Comparison of ENCODE assay signal across 21 mouse cellular contexts in genomic region chr9:65785772-65786368, GRCm38 (mm10). TPM values are rescaled to one million over a fixed set of nuclear protein-coding genes. Genes with fewer than 3 reads are reported as not detected.
A peak's percentile ranks its signal among the peaks of the same experiment; 100 is the strongest.
DNase-seq lines count a peak whose midpoint lies in the region; ATAC-seq and TF ChIP-seq lines count a peak whose summit lies in the region.
"Had no signal": no experiment of that assay in that cellular context is flagged by ENCODE, and none has a peak within 500 bp of the region (broad histone marks: within the 10 kb centered on the region; RNA-seq: fewer than 3 reads in every experiment).

No protein-coding gene starts in this region.

- peaks cover 45% of the 10 kb centered on the region for H3K4me1 ChIP-seq in heart, embryonic 11.5 days (ENCODE audit: control insufficient read depth, insufficient read depth, low read length)
- H3K4me1 ChIP-seq in liver, postnatal 0 days (ENCODE audit: insufficient read depth), result peaks cover 29% of the 10 kb centered on the region
- H3K4me1 ChIP-seq in kidney, adult 2 months (ENCODE audit: control insufficient read depth, insufficient read depth, low read length), result peaks cover 21% of the 10 kb centered on the region

- H3K36me3 ChIP-seq in heart, embryonic 11.5 days (ENCODE audit: control insufficient read depth, insufficient read depth, low read length), result no peaks in the 10 kb centered on the region
- 0 out of 2 replicates have a peak, but pooled peaks cover 3% of the 10 kb centered on the region for H3K36me3 ChIP-seq in liver, postnatal 0 days (replicated peaks; ENCODE audit: insufficient read depth, low read length)
- H3K36me3 ChIP-seq in kidney, adult 2 months (ENCODE audit: control insufficient read depth, insufficient read depth, low read length), result no peaks in the 10 kb centered on the region
- H3K36me3 ChIP-seq: embryonic facial prominence, embryonic 15.5 days; forebrain, embryonic 12.5 days; heart, embryonic 15.5 days; hindbrain, embryonic 12.5 days; limb, embryonic 12.5 days; neural tube, embryonic 13.5 days had no signal

- peak overlapping the region; percentile 45 for H3K4me2 ChIP-seq in heart, embryonic 11.5 days
- no peak overlapping the region; the same call in 1 of the 2 replicates for H3K4me2 ChIP-seq in liver, postnatal 0 days (ENCODE audit: low read depth, low read length)
- H3K4me2 ChIP-seq: embryonic facial prominence, embryonic 15.5 days; forebrain, embryonic 12.5 days; hindbrain, embryonic 12.5 days; limb, embryonic 12.5 days; neural tube, embryonic 13.5 days had no signal

- no peaks in the 10 kb centered on the region for H3K27me3 ChIP-seq in heart, embryonic 11.5 days (ENCODE audit: control insufficient read depth, insufficient read depth, low read length)
- H3K27me3 ChIP-seq in liver, postnatal 0 days (ENCODE audit: insufficient read depth, low read length), result no peaks in the 10 kb centered on the region
- H3K27me3 ChIP-seq in kidney, adult 2 months (replicated peaks; ENCODE audit: control insufficient read depth, insufficient read depth, low read length), result no peaks in the 10 kb centered on the region
- H3K27me3 ChIP-seq: CH12.LX; embryonic facial prominence, embryonic 15.5 days; forebrain, embryonic 12.5 days; heart, embryonic 15.5 days; hindbrain, embryonic 12.5 days; limb, embryonic 12.5 days; neural tube, embryonic 13.5 days had no signal

- WGBS in heart, embryonic 11.5 days (ENCODE audit: insufficient replicate concordance), result 32% methylated on average over 4 of the region's 4 CpGs
- 32% methylated on average over 4 of the region's 4 CpGs for WGBS in liver, postnatal 0 days (ENCODE audit: insufficient replicate concordance)
- WGBS in kidney, adult 2 months, result 82% methylated on average over 4 of the region's 4 CpGs

- intact Hi-C loops in gastrocnemius, postnatal 36 days (cut with DNase I), result no loop called here

- no peak overlapping the region for H3K9ac ChIP-seq in heart, embryonic 11.5 days (ENCODE audit: low read depth, low read length)
- H3K9ac ChIP-seq in liver, postnatal 0 days (replicated peaks), result no peak overlapping the region
- H3K9ac ChIP-seq: embryonic facial prominence, embryonic 15.5 days; forebrain, embryonic 12.5 days; heart, embryonic 15.5 days; hindbrain, embryonic 12.5 days; limb, embryonic 12.5 days; neural tube, embryonic 13.5 days had no signal

- H3K27ac ChIP-seq in heart, embryonic 11.5 days (ENCODE audit: low read depth, low read length), result peak overlapping the region; percentile 22; the same call in 1 of the 2 replicates
- H3K27ac ChIP-seq in liver, postnatal 0 days (ENCODE audit: low read depth), result 0 out of 2 replicates have a peak overlapping the region, but pooled peaks have one; percentile 37
- no peak overlapping the region for H3K27ac ChIP-seq in kidney, adult 2 months (ENCODE audit: insufficient read depth, low read depth, low read length)
- H3K27ac ChIP-seq: embryonic facial prominence, embryonic 15.5 days; forebrain, embryonic 12.5 days; limb, embryonic 12.5 days had no signal

- peak; percentile 66 for TF ChIP-seq EP300 in liver, postnatal 0 days (IDR thresholded peaks at IDR 0.05; ENCODE audit: low read depth)

- TF ChIP-seq POLR2A in kidney, adult 2 months (IDR thresholded peaks at IDR 0.05; ENCODE audit: low read depth, low read length), result no peak

- H3K4me3 ChIP-seq in heart, embryonic 11.5 days (ENCODE audit: low read depth, low read length), result no peak overlapping the region
- H3K4me3 ChIP-seq in liver, postnatal 0 days (ENCODE audit: low read depth, low read length), result no peak overlapping the region
- no peak overlapping the region for H3K4me3 ChIP-seq in kidney, adult 2 months (ENCODE audit: insufficient read depth, low read depth, low read length)
- H3K4me3 ChIP-seq: embryonic facial prominence, embryonic 15.5 days; forebrain, embryonic 12.5 days; heart, embryonic 15.5 days; hindbrain, embryonic 12.5 days; limb, embryonic 12.5 days; neural tube, embryonic 13.5 days had no signal

- no peak for ATAC-seq in heart, embryonic 11.5 days (replicated peaks; ENCODE audit: insufficient number of reproducible peaks, low FRiP score, low TSS enrichment)
- peak; percentile 31; the same call in 1 of the 2 replicates for ATAC-seq in liver, postnatal 0 days

- H3K9me3 ChIP-seq in heart, embryonic 11.5 days (replicated peaks; ENCODE audit: control insufficient read depth, low read length), result no peaks in the 10 kb centered on the region
- H3K9me3 ChIP-seq in liver, postnatal 0 days (ENCODE audit: low read length), result no peaks in the 10 kb centered on the region
- H3K9me3 ChIP-seq: embryonic facial prominence, embryonic 15.5 days; forebrain, embryonic 12.5 days; heart, embryonic 15.5 days; hindbrain, embryonic 12.5 days; limb, embryonic 12.5 days; neural tube, embryonic 13.5 days had no signal

- no peak for TF ChIP-seq CTCF in liver, postnatal 0 days (IDR thresholded peaks at IDR 0.05; ENCODE audit: low read depth)
- no peak for TF ChIP-seq CTCF in kidney, adult 2 months (conservative IDR thresholded peaks at IDR 0.05; ENCODE audit: insufficient read depth, insufficient read length, low read depth, low read length)

- DNase-seq in heart, postnatal 4 days, result no peak
- DNase-seq in MEL-GATA-1-ER (ENCODE audit: extremely low read depth, low read depth) (peak; percentile 36), liver (peak; percentile 73)
- no peak for DNase-seq in liver, postnatal 0 days
- DNase-seq in gastrocnemius, postnatal 10 days, result no peak
- DNase-seq in kidney, adult 2 months, result no peak
- DNase-seq in gastrocnemius, postnatal 36 days, result no peak
- DNase-seq: cerebellum, postnatal 10 days; gastrocnemius, postnatal 14 days; kidney, adult 11 months; kidney, postnatal 14 days; right cerebral cortex, postnatal 25 days; thymus, postnatal 4 days had no signal

RNA-seq across cellular contexts. Expression of gene Zfp609, which starts 41.5 kb away (rescaled TPM):
- polyA plus RNA-seq in heart, embryonic 11.5 days (2014; fragmentation: Nextera tagmentation; extraction: Ambion mirVana), result 5.1 and 8.1 TPM in 2 replicates
- 10 to 100 TPM; 45.1 to 46.2 TPM for total RNA-seq in heart, postnatal 4 days (2021)
- polyA plus RNA-seq in liver, postnatal 0 days (2015; fragmentation: Nextera tagmentation; extraction: Ambion mirVana), result 2.0 and 2.8 TPM in 2 replicates
- total RNA-seq in gastrocnemius, postnatal 10 days (2021), result 10 to 100 TPM; 23.0 to 28.2 TPM
- polyA plus RNA-seq in kidney, adult 2 months (2012; rRNA removed), result 8.3 and 9.4 TPM in 2 replicates
- total RNA-seq in gastrocnemius, postnatal 36 days (2021), result 10 to 100 TPM; 16.3 to 17.8 TPM

Comparison
In these comparisons a context has a peak if more than half of its experiments do, and no peak if none do; other contexts are left out.
1. DNase-seq: peak in MEL-GATA-1-ER (single experiment) and liver (single experiment); none in heart, postnatal 4 days (single experiment), liver, postnatal 0 days (single experiment), gastrocnemius, postnatal 10 days (single experiment), kidney, adult 2 months (single experiment) and gastrocnemius, postnatal 36 days (0 of 2).